Mouse (Mus musculus): ENCODE data around the gene Usp50.

DNA sequence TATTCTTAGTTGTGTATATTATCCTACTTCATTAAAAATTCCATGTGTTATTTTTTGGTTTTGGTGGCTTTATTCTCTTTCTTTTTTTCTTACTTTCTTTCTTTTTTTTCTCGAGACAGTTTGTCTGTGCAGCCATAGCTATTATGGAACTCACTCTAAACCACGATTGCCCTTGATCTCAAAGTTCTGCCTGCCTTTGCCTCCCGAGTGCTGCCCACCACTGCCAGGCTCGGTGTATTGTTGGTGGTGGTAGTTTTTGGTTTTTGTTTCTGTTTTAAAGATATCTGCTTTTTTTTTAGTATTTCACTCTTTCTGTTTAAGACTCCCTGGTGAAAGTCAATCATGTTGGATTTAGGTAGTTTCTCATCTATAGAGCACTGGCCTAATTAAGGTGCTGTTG lies 74.9 kb downstream of the Usp50 start:
- TF ChIP-seq POLR2A (IDR thresholded peaks at IDR 0.05; ENCODE audit: borderline replicate concordance, insufficient read depth, low read length) (no peak), CTCF (IDR thresholded peaks at IDR 0.05; ENCODE audit: borderline replicate concordance, insufficient read depth, low read depth, low read length) (no peak)
